19 mouse cellular contexts compared by ENCODE assay signal in the genomic region with DNA sequence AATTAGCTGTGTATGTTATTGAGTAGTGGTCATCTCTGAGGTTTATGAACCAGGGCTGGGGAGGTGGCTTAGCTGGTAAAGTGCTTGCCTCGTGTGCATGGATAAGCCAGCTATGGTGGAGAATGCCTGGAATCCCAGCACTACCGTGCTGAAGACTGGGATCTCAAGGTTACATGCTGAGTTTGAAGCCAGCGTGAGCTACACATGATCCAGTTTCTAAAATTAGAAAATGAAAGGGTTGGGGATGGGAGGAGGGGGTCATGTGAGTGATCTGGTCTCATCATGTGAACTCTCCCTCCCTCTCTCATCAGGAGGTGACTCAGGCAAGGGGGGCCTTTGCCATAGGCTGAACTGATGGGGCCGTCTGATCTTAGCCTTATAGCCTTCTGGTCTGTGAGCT. TPM values are rescaled to one million over a fixed set of nuclear protein-coding genes. Genes with fewer than 3 reads are reported as not detected.
DNase-seq lines count a peak whose midpoint lies in the region; ATAC-seq lines count a peak whose summit lies in the region.
"Had no signal": no experiment of that assay in that cellular context is flagged by ENCODE, and none has a peak within 500 bp of the region (broad histone marks: within the 10 kb centered on the region; RNA-seq: fewer than 3 reads in every experiment).

No protein-coding gene starts in this region.

- no peaks in the 10 kb centered on the region for H3K27me3 ChIP-seq in heart, embryonic 11.5 days (ENCODE audit: control insufficient read depth, insufficient read depth, low read length)
- no peaks in the 10 kb centered on the region for H3K27me3 ChIP-seq in forebrain, embryonic 11.5 days (ENCODE audit: control insufficient read depth, insufficient read depth, low read length)
- H3K27me3 ChIP-seq: hindbrain, embryonic 13.5 days; intestine, embryonic 15.5 days had no signal

- H3K27ac ChIP-seq in heart, embryonic 11.5 days (ENCODE audit: low read depth, low read length), result peak overlapping the region; percentile 64
- H3K27ac ChIP-seq in macrophage, result peak overlapping the region; percentile 99
- no peak overlapping the region for H3K27ac ChIP-seq in forebrain, embryonic 11.5 days (ENCODE audit: low read depth, low read length)
- H3K27ac ChIP-seq: hindbrain, embryonic 13.5 days; intestine, embryonic 15.5 days; kidney, postnatal 0 days had no signal

- H3K9me3 ChIP-seq in heart, embryonic 11.5 days (replicated peaks; ENCODE audit: control insufficient read depth, low read length), result no peaks in the 10 kb centered on the region
- H3K9me3 ChIP-seq in forebrain, embryonic 11.5 days (ENCODE audit: control insufficient read depth, low read length), result no peaks in the 10 kb centered on the region
- H3K9me3 ChIP-seq: hindbrain, embryonic 13.5 days; intestine, embryonic 15.5 days had no signal

- H3K36me3 ChIP-seq in heart, embryonic 11.5 days (ENCODE audit: control insufficient read depth, insufficient read depth, low read length), result no peaks in the 10 kb centered on the region
- no peaks in the 10 kb centered on the region for H3K36me3 ChIP-seq in macrophage (ENCODE audit: inconsistent target)
- H3K36me3 ChIP-seq in forebrain, embryonic 11.5 days (ENCODE audit: control insufficient read depth, insufficient read depth, low read length), result no peaks in the 10 kb centered on the region
- H3K36me3 ChIP-seq: hindbrain, embryonic 13.5 days; intestine, embryonic 15.5 days had no signal

- H3K4me1 ChIP-seq in heart, embryonic 11.5 days (ENCODE audit: control insufficient read depth, insufficient read depth, low read length), result peaks cover 6% of the 10 kb centered on the region
- H3K4me1 ChIP-seq in forebrain, embryonic 11.5 days (replicated peaks; ENCODE audit: control insufficient read depth, insufficient read depth, low read length), result no peaks in the 10 kb centered on the region
- H3K4me1 ChIP-seq: hindbrain, embryonic 13.5 days; intestine, embryonic 15.5 days had no signal

- no peak overlapping the region for H3K9ac ChIP-seq in heart, embryonic 11.5 days (ENCODE audit: low read depth, low read length)
- no peak overlapping the region for H3K9ac ChIP-seq in forebrain, embryonic 11.5 days (ENCODE audit: low read length)
- H3K9ac ChIP-seq: hindbrain, embryonic 13.5 days; intestine, embryonic 15.5 days; lung, embryonic 14.5 days had no signal

- peak; percentile 11 for DNase-seq in adrenal gland, adult 2 months
- no peak for DNase-seq in adrenal gland, postnatal 10 days
- DNase-seq in NIH3T3 (ENCODE audit: low read depth), result peak; percentile 67
- DNase-seq in layer of hippocampus, adult 9-10 months (ENCODE audit: low spot score), result no peak
- no peak for DNase-seq in forebrain, embryonic 11.5 days (ENCODE audit: low spot score)
- no peak for DNase-seq in right cerebral cortex, postnatal 14 days
- DNase-seq: cerebellum, adult 9-11 months; gastrocnemius, postnatal 36 days; left cerebral cortex, postnatal 4 days; lung, embryonic 14.5 days; midbrain, embryonic 14.5 days; thymus, adult 18-20 months had no signal

- no peak overlapping the region for H3K4me3 ChIP-seq in heart, embryonic 11.5 days (ENCODE audit: low read depth, low read length)
- H3K4me3 ChIP-seq in macrophage (ENCODE audit: inconsistent target), result no peak overlapping the region
- no peak overlapping the region for H3K4me3 ChIP-seq in forebrain, embryonic 11.5 days (ENCODE audit: low read depth, low read length)
- H3K4me3 ChIP-seq: erythroblast, embryonic 14.5 days; hindbrain, embryonic 13.5 days; intestine, embryonic 15.5 days had no signal

- H3K4me2 ChIP-seq in heart, embryonic 11.5 days, result no peak overlapping the region
- H3K4me2 ChIP-seq in forebrain, embryonic 11.5 days (ENCODE audit: low read depth, low read length, severe bottlenecking), result no peak overlapping the region
- H3K4me2 ChIP-seq: hindbrain, embryonic 13.5 days; intestine, embryonic 15.5 days; liver, embryonic 11.5 days; lung, embryonic 14.5 days had no signal

- peaks cover 1% of the 10 kb centered on the region; the same call in 1 of the 2 replicates for H3K79me2 ChIP-seq in macrophage (ENCODE audit: inconsistent target)

- WGBS in heart, embryonic 11.5 days (ENCODE audit: insufficient replicate concordance), result 18% methylated on average over 4 of the region's 4 CpGs
- 21% methylated on average over 4 of the region's 4 CpGs for WGBS in macrophage (ENCODE audit: missing documents)
- 52% methylated on average over 4 of the region's 4 CpGs for WGBS in forebrain, embryonic 11.5 days

- ATAC-seq in heart, embryonic 11.5 days (replicated peaks; ENCODE audit: insufficient number of reproducible peaks, low FRiP score, low TSS enrichment), result no peak
- ATAC-seq in forebrain, embryonic 11.5 days (replicated peaks; ENCODE audit: low FRiP score), result no peak
- ATAC-seq: intestine, embryonic 15.5 days had no signal

RNA-seq across cellular contexts. Expression of a gene that starts 30.6 kb away (rescaled TPM):
- 10 to 100 TPM; 26.0 to 43.2 TPM for total RNA-seq in adrenal gland, adult 2 months (2021)
- polyA plus RNA-seq in adrenal gland, adult 2 months (2012; rRNA removed), result 12.0 and 14.7 TPM in 2 replicates
- total RNA-seq in adrenal gland, postnatal 10 days (2021), result 10 to 100 TPM; 22.5 to 24.9 TPM
- polyA plus RNA-seq in heart, embryonic 11.5 days (2014; fragmentation: Nextera tagmentation; extraction: Ambion mirVana), result 21.5 and 24.4 TPM in 2 replicates
- 100 to 1,000 TPM in 5 of 26 experiments, 10 to 100 TPM in 21; 37.9 to 115 (median 78.3) TPM for total RNA-seq in macrophage (2018; cell fraction: chromatin; rRNA removed)
- 10 to 100 TPM; 26.3 to 45.4 (median 36.3) TPM for total RNA-seq in macrophage (2018; cell fraction: cytosol; rRNA removed)
- total RNA-seq in macrophage (2018; cell fraction: nucleus; rRNA removed), result 10 to 100 TPM; 30.6 to 83.4 (median 48.7) TPM
- 29.7 to 70.2 TPM (median 32.1 TPM) in 3 replicates for polyA plus RNA-seq in macrophage (2018)
- 31.6 and 31.9 TPM in 2 replicates for polyA plus RNA-seq in forebrain, embryonic 11.5 days (2014; fragmentation: Nextera tagmentation; extraction: Ambion mirVana)

RNA-seq across cellular contexts. Expression of a gene that starts 44.3 kb away (rescaled TPM):
- 1 to 10 TPM in 1 of 2 experiments, under 1 TPM in 1; 0.98 to 3.2 TPM for total RNA-seq in adrenal gland, adult 2 months (2021)
- 1.6 and 2.2 TPM in 2 replicates for polyA plus RNA-seq in adrenal gland, adult 2 months (2012; rRNA removed)
- 1 to 10 TPM; 1.9 to 2.3 TPM for total RNA-seq in adrenal gland, postnatal 10 days (2021)
- 0.23 and 0.40 TPM in 2 replicates for polyA plus RNA-seq in heart, embryonic 11.5 days (2014; fragmentation: Nextera tagmentation; extraction: Ambion mirVana)
- total RNA-seq in macrophage (2018; cell fraction: chromatin; rRNA removed), result 100 to 1,000 TPM in 8 of 26 experiments, 10 to 100 TPM in 18; 34.4 to 232 (median 82.6) TPM
- total RNA-seq in macrophage (2018; cell fraction: cytosol; rRNA removed), result 100 to 1,000 TPM; 244 to 546 (median 327) TPM
- total RNA-seq in macrophage (2018; cell fraction: nucleus; rRNA removed), result 100 to 1,000 TPM; 101 to 544 (median 322) TPM
- polyA plus RNA-seq in macrophage (2018), result 102 to 269 TPM (median 231 TPM) in 3 replicates
- 0.25 and 0.40 TPM in 2 replicates for polyA plus RNA-seq in forebrain, embryonic 11.5 days (2014; fragmentation: Nextera tagmentation; extraction: Ambion mirVana)

Comparison
In these comparisons a context has a peak if more than half of its experiments do, and no peak if none do; other contexts are left out.
1. DNase-seq: peak in adrenal gland, adult 2 months (single experiment) and NIH3T3 (single experiment); none in adrenal gland, postnatal 10 days (single experiment), layer of hippocampus, adult 9-10 months (single experiment), forebrain, embryonic 11.5 days (single experiment) and right cerebral cortex, postnatal 14 days (single experiment).
2. RNA of a gene that starts 44.3 kb away (polyA plus RNA-seq): 102 to 269 TPM in macrophage; 1.6 to 2.2 TPM in adrenal gland, adult 2 months, 0.23 to 0.40 TPM in heart, embryonic 11.5 days and 0.25 to 0.40 TPM in forebrain, embryonic 11.5 days; every median in the first group is over 10 times any median in the second.